Mouse (Mus musculus): Measurements from ENCODE around the gene Foxj2.
A peak's percentile ranks its signal among the peaks of the same experiment; 100 is the strongest.

- TF ChIP-seq MAX (IDR thresholded peaks at IDR 0.05; ENCODE audit: low read length) (0 out of 2 replicates have a peak, but pooled peaks have one; percentile 54), POLR2A (IDR thresholded peaks at IDR 0.05; ENCODE audit: low read depth, low read length) (no peak), BHLHE40 (IDR thresholded peaks at IDR 0.05; ENCODE audit: low read depth, low read length) (no peak)
Observed at GRCm38 (mm10) chr6:122836974-122837373, 17.3 kb downstream of the Foxj2 start.
